Mouse (Mus musculus) adrenal gland, adult (tissue): ENCODE measurements around the gene Nupr1.
A peak's percentile ranks its signal among the peaks of the same experiment; 100 is the strongest.

Source experiments
- DNase-seq, 2 experiments: peaks; one replicate each; pipeline ENCODE4 v3.0.0; 2022 to 2023; ENCODE audit warnings: low spot score in 1 of 2; ENCODE audit not compliant: inconsistent age in 2 of 2

Gene Nupr1

GRCm38 (mm10) chr7:126630824-126631518 lies at the start of gene Nupr1:
Gene Nupr1, minus strand, starts transcription at chr7:126630861.
- DNase-seq: no peak

GRCm38 (mm10) chr7:126679683-126680082 lies 49.0 kb upstream of the Nupr1 start:
- no peak for DNase-seq

GRCm38 (mm10) chr7:126678545-126679341 lies 48.1 kb upstream of the Nupr1 start:
- no peak for DNase-seq

DNA sequence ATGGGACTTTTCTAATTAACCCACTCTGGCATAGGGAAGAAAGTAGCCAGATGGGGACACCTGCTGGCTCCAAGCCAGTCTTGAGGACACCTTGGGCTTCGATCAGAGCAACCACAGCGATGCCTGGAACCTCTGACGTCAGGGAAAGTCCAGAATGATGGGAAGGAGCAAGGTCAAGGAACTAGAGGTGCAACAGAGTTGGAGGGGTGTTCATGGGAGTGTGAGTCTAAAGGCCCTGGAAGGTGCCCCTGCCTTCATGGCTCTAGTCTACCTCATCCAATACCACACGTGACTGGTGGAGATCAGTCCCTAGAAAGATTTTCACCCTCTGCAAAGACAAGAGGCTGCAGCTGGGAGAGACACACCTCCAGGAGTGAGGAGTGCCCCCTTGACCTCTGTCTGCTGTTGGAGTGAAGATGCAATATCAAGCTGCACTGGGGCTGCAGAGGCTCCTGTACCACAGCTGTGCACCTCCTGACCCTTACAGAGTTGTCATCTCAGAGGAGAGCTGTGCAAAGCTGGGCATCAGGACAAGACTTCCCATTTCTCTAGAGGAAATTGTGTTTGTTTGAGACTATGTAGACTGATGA lies 46.1 kb upstream of the Nupr1 start:
- peak in 1 of 2 experiments; percentile 34 for DNase-seq

DNA sequence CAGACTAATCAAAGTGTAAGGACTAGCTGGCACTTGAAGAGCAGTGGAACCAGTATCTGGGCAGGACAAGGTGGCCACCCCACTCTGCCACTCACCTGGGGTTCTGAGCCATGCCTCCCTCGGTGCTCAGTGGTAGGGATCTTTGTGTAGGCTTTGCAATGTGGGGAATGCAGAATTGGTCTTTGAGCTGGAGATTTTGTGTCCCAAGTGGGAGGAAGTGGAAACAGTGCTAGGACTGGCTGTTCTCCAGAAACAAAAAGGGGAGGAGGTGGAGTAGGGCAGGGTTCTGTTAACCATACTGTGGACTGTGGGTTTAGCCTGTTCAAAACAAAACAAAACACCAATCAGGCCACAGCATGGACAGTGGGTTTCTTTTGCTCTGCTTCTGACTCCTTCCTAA lies 45.5 kb upstream of the Nupr1 start, which contains the start of gene Sult1a1:
Sult1a1 (minus strand) TSS at position 226 of the 400 bp plus-strand sequence.
- DNase-seq: peak; percentile 63 to 79

GRCm38 (mm10) chr7:126675104-126675503 lies 44.4 kb upstream of the Nupr1 start:
- peak in 1 of 2 experiments; percentile 38 for DNase-seq

DNA sequence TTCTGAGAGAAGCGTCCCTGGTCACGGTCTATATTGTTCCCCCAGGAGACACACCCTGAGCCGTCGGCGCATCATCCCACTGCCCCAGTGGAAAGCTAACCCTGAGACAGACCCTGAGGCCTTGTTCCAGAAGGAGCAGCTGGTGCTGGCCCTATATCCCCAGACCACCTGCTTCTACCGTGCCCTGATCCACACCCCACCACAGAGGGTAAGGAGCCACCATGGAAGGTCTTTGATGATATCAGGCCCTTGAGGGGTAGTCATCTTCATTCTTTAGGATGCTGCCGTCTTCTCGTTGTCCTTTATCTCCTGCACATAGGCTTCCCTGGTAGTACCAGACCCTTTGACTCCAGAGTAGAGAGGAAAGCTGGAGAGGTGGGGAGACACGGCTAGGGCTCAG lies 41.5 kb upstream of the Nupr1 start:
- no peak for DNase-seq

- DNase-seq: no peak
Measured at GRCm38 (mm10) chr7:126670152-126670551, 39.5 kb upstream of the Nupr1 start.

GRCm38 (mm10) chr7:126668452-126668851 lies 37.8 kb upstream of the Nupr1 start:
- peak in 1 of 2 experiments; percentile 47 for DNase-seq

GRCm38 (mm10) chr7:126667495-126668090 lies 36.9 kb upstream of the Nupr1 start:
- peak in 1 of 2 experiments; percentile 44 for DNase-seq

- DNase-seq: peak; percentile 48 to 85
Measured at GRCm38 (mm10) chr7:126665269-126665668, 34.6 kb upstream of the Nupr1 start.

- no peak for DNase-seq
Measured at GRCm38 (mm10) chr7:126663646-126664045, 33.0 kb upstream of the Nupr1 start.

DNA sequence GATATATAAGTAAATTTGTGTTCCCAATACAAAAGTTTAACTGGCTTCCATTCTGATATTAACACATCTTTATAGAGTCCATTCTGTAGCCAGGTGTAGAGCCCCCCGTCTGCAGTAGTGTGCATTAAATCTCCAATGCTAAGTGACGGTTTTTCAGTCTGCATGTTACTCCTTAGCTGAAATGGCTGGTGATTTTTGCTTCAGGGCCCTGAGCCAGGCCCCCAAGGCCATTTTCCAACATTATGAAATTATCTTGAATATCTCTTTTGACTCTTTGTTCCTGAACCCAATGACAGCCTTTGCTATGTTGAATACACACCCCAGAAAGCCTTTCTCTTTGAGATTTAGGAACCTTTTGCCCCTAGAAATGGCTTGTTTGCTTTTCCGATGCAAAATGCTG lies 29.1 kb upstream of the Nupr1 start:
- peak in 1 of 2 experiments; percentile 77 for DNase-seq

- DNase-seq: no peak
Measured at GRCm38 (mm10) chr7:126657522-126657921, 26.9 kb upstream of the Nupr1 start.

- peak in 1 of 2 experiments; percentile 35 for DNase-seq
Measured at GRCm38 (mm10) chr7:126655695-126656094, 25.0 kb upstream of the Nupr1 start.

DNA sequence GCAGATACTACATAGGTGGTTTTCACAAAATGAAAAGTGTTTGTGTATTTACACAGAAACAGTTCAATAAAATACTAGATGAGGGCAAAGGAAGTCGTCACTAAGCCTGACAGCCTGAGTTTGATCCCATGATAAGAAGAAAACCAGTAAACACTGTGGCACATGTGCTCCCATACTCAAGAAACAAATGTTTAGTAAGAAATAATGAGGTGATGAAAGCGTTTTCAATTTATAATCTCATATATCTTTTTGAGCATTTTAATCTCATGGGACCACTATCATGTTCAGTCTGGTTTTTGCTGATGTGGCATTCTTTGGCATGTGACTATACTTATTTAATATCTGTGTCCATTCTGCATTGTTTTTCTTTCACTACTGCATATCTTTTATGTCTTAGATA lies 23.3 kb upstream of the Nupr1 start:
- DNase-seq: no peak

DNA sequence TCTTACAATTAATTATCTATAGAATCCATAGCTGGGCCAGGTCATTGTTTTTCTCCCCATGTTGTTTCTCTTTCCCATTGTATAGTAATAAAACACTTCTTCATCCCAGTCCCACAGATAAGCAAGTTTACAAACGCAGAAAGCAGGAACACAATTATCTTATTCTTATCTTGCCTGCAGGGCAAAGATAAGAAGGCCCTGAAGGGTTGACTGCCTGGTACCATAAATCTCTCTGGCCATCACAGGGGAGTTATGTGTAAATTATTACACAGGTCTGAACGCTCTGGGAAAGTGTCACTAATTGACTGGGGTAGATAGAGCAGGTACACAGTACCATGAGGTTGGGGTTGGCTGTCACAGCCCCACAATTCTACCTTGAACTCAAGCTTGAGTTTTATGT lies 20.2 kb upstream of the Nupr1 start:
- no peak for DNase-seq

- DNase-seq: peak; percentile 95 to 99
Measured at GRCm38 (mm10) chr7:126649231-126650051, 18.8 kb upstream of the Nupr1 start, which contains the start of gene Sgf29. Gene Sgf29, plus strand, starts transcription at chr7:126649309.

DNA sequence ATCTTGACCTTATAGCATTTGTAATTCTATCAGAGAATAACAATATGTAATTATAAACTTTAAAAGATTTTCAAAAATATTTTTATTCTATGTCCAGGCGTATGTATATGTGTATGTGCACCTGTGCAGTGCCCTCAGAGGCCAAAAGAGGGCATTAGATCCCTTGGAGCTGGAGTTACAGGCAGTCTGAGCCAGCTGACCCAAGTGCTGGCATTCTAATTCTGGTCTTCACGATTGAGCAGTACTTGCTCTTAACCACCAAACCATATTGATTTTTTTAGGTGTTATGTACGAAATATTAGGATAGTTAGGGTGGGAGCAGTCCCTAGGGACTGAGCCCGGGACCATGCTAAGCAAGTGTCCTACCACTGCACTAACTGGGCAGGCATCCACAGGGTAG lies 17.8 kb upstream of the Nupr1 start:
- DNase-seq: peak in 1 of 2 experiments; percentile 18

- no peak for DNase-seq
Measured at GRCm38 (mm10) chr7:126645708-126646107, 15.0 kb upstream of the Nupr1 start.
